Mouse (Mus musculus) liver, postnatal 0 days (tissue): ENCODE data around the gene Prpsap2.

Experiments used
- CTCF ChIP-seq: sonication (generic); IDR thresholded peaks from 2 replicates; pipeline ENCODE4 v1.5.1; 2016; ENCODE audit warnings: antibody characterized with exemption, low read depth
- EP300 ChIP-seq: IDR thresholded peaks from 2 replicates; pipeline ENCODE4 v1.6.1; 2016; ENCODE audit warnings: antibody characterized with exemption, low read depth, mild to moderate bottlenecking

- TF ChIP-seq EP300: no peak
- no peak for TF ChIP-seq CTCF
These were observed at the start of gene Prpsap2 for GRCm38 (mm10) chr11:61761584-61762407.
